8 mouse cellular contexts compared by ENCODE assay signal in genomic region chr13:37541674-37542073, GRCm38 (mm10).
DNase-seq lines count a peak whose midpoint lies in the region; ATAC-seq lines count a peak whose summit lies in the region.

No protein-coding gene starts in this region.

- peaks cover 11% of the 10 kb centered on the region for H3K4me1 ChIP-seq in embryonic facial prominence, embryonic 13.5 days

- WGBS in embryonic facial prominence, embryonic 13.5 days: 2% methylated on average over 6 of the region's 6 CpGs

- no peak overlapping the region for H3K9ac ChIP-seq in embryonic facial prominence, embryonic 13.5 days

- H3K9me3 ChIP-seq in embryonic facial prominence, embryonic 13.5 days: no peaks in the 10 kb centered on the region

- no peak for ATAC-seq in embryonic facial prominence, embryonic 13.5 days (ENCODE audit: insufficient number of reproducible peaks, insufficient read depth, low FRiP score, low TSS enrichment, low read depth)
- ATAC-seq in neutrophil, adult 5-6 weeks (ENCODE audit: extremely low read depth, insufficient number of reproducible peaks, low FRiP score, poor library complexity, severe bottlenecking): peak; percentile 84

- H3K36me3 ChIP-seq in embryonic facial prominence, embryonic 13.5 days: no peaks in the 10 kb centered on the region

- intact Hi-C loops in heart, postnatal 10 days (cut with DNase I): loop anchor here (5.0 kb wide), 2 partner anchors 59 to 401 kb away; no protein-coding TSS in a partner anchor

- H3K4me2 ChIP-seq in embryonic facial prominence, embryonic 13.5 days: peak overlapping the region; percentile 41

- DNase-seq in urinary bladder, postnatal 14 days (ENCODE audit: low spot score): peak; percentile 30
- DNase-seq in urinary bladder, postnatal 10 days (ENCODE audit: low spot score): no peak
- DNase-seq in heart, postnatal 10 days: peak; percentile 75 to 79
- DNase-seq in kidney, postnatal 25 days: peak; percentile 66 to 80
- peak; percentile 76 to 84 for DNase-seq in lung, adult 18-20 months
- DNase-seq in thymus, postnatal 4 days: peak; percentile 75

- H3K27me3 ChIP-seq in embryonic facial prominence, embryonic 13.5 days: no peaks in the 10 kb centered on the region

- H3K27ac ChIP-seq in embryonic facial prominence, embryonic 13.5 days: no peak overlapping the region

- no peak overlapping the region for H3K4me3 ChIP-seq in embryonic facial prominence, embryonic 13.5 days
